Mouse (Mus musculus): Measurements from ENCODE around the gene Antxr1. TPM values are rescaled to one million over a fixed set of nuclear protein-coding genes. Genes with fewer than 3 reads are reported as not detected.
A peak's percentile ranks its signal among the peaks of the same experiment; 100 is the strongest.

The Antxr1 gene
- polyA plus RNA-seq, 1 experiment from 2014 or later: 15.5 TPM

- no peak overlapping the region for H3K4me2 ChIP-seq
- no peaks in the 10 kb centered on the region for H3K9me3 ChIP-seq (ENCODE audit: low read depth, low read length)
- H3K27ac ChIP-seq (ENCODE audit: low read depth): no peak overlapping the region
- no peaks in the 10 kb centered on the region for H3K27me3 ChIP-seq (ENCODE audit: insufficient read depth, low read length)
- H3K4me1 ChIP-seq (ENCODE audit: insufficient read depth): no peaks in the 10 kb centered on the region
- no peak for ATAC-seq (ENCODE audit: insufficient read depth)
- no peak for TF ChIP-seq CTCF (IDR thresholded peaks at IDR 0.05; ENCODE audit: low read depth)
- DNase-seq: no peak
- H3K9ac ChIP-seq: no peak overlapping the region
- 72% methylated on average over 12 of the region's 12 CpGs for WGBS
- H3K4me3 ChIP-seq (ENCODE audit: low read depth, low read length): no peak overlapping the region
- H3K36me3 ChIP-seq (ENCODE audit: insufficient read depth): peaks cover 20% of the 10 kb centered on the region; the same call in 1 of the 2 replicates
Observed at GRCm38 (mm10) chr6:87133966-87134546, 201.6 kb downstream of the Antxr1 start.

GRCm38 (mm10) chr6:87133520-87133919, 202.1 kb downstream of the Antxr1 start:
- H3K4me1 ChIP-seq (ENCODE audit: insufficient read depth): no peaks in the 10 kb centered on the region
- TF ChIP-seq CTCF (IDR thresholded peaks at IDR 0.05; ENCODE audit: low read depth): no peak
- 76% methylated on average over 3 of the region's 3 CpGs for WGBS
- DNase-seq (no peak), ATAC-seq (ENCODE audit: insufficient read depth) (no peak)
- no peaks in the 10 kb centered on the region for H3K27me3 ChIP-seq (ENCODE audit: insufficient read depth, low read length)
- no peak overlapping the region for H3K4me3 ChIP-seq (ENCODE audit: low read depth, low read length)
- H3K9me3 ChIP-seq (ENCODE audit: low read depth, low read length): no peaks in the 10 kb centered on the region
- no peak overlapping the region for H3K9ac ChIP-seq
- no peak overlapping the region for H3K27ac ChIP-seq (ENCODE audit: low read depth)
- H3K4me2 ChIP-seq: no peak overlapping the region
- peaks cover 20% of the 10 kb centered on the region; the same call in 1 of the 2 replicates for H3K36me3 ChIP-seq (ENCODE audit: insufficient read depth)

- Histone ChIP-seq H3K27ac (ENCODE audit: low read depth) (no peak overlapping the region), H3K27me3 (ENCODE audit: insufficient read depth, low read length) (no peaks in the 10 kb centered on the region), H3K4me2 (no peak overlapping the region), H3K4me3 (ENCODE audit: low read depth, low read length) (no peak overlapping the region), H3K36me3 (ENCODE audit: insufficient read depth) (peaks cover 12% of the 10 kb centered on the region; the same call in 1 of the 2 replicates), H3K9ac (no peak overlapping the region), H3K9me3 (ENCODE audit: low read depth, low read length) (no peaks in the 10 kb centered on the region), H3K4me1 (ENCODE audit: insufficient read depth) (0 out of 2 replicates have a peak, but pooled peaks cover 2% of the 10 kb centered on the region)
- DNase-seq: no peak
- 67% methylated on average over 1 of the region's 1 CpGs for WGBS
- ATAC-seq (ENCODE audit: insufficient read depth): no peak
- TF ChIP-seq CTCF (IDR thresholded peaks at IDR 0.05; ENCODE audit: low read depth): no peak
Observed at GRCm38 (mm10) chr6:87131078-87131477, 204.5 kb downstream of the Antxr1 start.

- Histone ChIP-seq H3K4me2 (no peak overlapping the region), H3K27ac (ENCODE audit: low read depth) (no peak overlapping the region), H3K4me1 (ENCODE audit: insufficient read depth) (0 out of 2 replicates have a peak, but pooled peaks cover 2% of the 10 kb centered on the region), H3K9me3 (ENCODE audit: low read depth, low read length) (no peaks in the 10 kb centered on the region), H3K9ac (no peak overlapping the region), H3K36me3 (ENCODE audit: insufficient read depth) (peaks cover 9% of the 10 kb centered on the region; the same call in 1 of the 2 replicates), H3K27me3 (ENCODE audit: insufficient read depth, low read length) (no peaks in the 10 kb centered on the region), H3K4me3 (ENCODE audit: low read depth, low read length) (no peak overlapping the region)
- ATAC-seq (ENCODE audit: insufficient read depth): no peak
- 91% methylated on average over 7 of the region's 7 CpGs for WGBS
- no peak for DNase-seq
- no peak for TF ChIP-seq CTCF (IDR thresholded peaks at IDR 0.05; ENCODE audit: low read depth)
Observed at GRCm38 (mm10) chr6:87130628-87131027, 205.0 kb downstream of the Antxr1 start.

- Histone ChIP-seq H3K4me1 (ENCODE audit: insufficient read depth) (0 out of 2 replicates have a peak, but pooled peaks cover 2% of the 10 kb centered on the region), H3K36me3 (ENCODE audit: insufficient read depth) (peaks cover 2% of the 10 kb centered on the region; the same call in 1 of the 2 replicates), H3K4me2 (no peak overlapping the region), H3K9ac (no peak overlapping the region), H3K27ac (ENCODE audit: low read depth) (no peak overlapping the region), H3K27me3 (ENCODE audit: insufficient read depth, low read length) (no peaks in the 10 kb centered on the region), H3K4me3 (ENCODE audit: low read depth, low read length) (no peak overlapping the region), H3K9me3 (ENCODE audit: low read depth, low read length) (no peaks in the 10 kb centered on the region)
- TF ChIP-seq CTCF (IDR thresholded peaks at IDR 0.05; ENCODE audit: low read depth): no peak
- ATAC-seq (ENCODE audit: insufficient read depth) (no peak), DNase-seq (no peak)
- WGBS: 86% methylated on average over 8 of the region's 8 CpGs
Observed at GRCm38 (mm10) chr6:87129861-87130260, 205.8 kb downstream of the Antxr1 start.

- no peak overlapping the region for H3K9ac ChIP-seq
- H3K27me3 ChIP-seq (ENCODE audit: insufficient read depth, low read length): no peaks in the 10 kb centered on the region
- H3K27ac ChIP-seq (ENCODE audit: low read depth): no peak overlapping the region
- no peak overlapping the region for H3K4me3 ChIP-seq (ENCODE audit: low read depth, low read length)
- H3K4me2 ChIP-seq: no peak overlapping the region
- peak; percentile 73 for ATAC-seq (ENCODE audit: insufficient read depth)
- peak; percentile 79 for DNase-seq
- H3K36me3 ChIP-seq (ENCODE audit: insufficient read depth): no peaks in the 10 kb centered on the region
- TF ChIP-seq CTCF (IDR thresholded peaks at IDR 0.05; ENCODE audit: low read depth): no peak
- WGBS: 35% methylated on average over 8 of the region's 8 CpGs
- H3K9me3 ChIP-seq (ENCODE audit: low read depth, low read length): no peaks in the 10 kb centered on the region
- H3K4me1 ChIP-seq (ENCODE audit: insufficient read depth): 0 out of 2 replicates have a peak, but pooled peaks cover 2% of the 10 kb centered on the region
Observed at GRCm38 (mm10) chr6:87127049-87127753, 208.4 kb downstream of the Antxr1 start.

GRCm38 (mm10) chr6:87123973-87124372, 211.6 kb downstream of the Antxr1 start:
- no peak overlapping the region for H3K4me3 ChIP-seq (ENCODE audit: low read depth, low read length)
- DNase-seq: no peak
- H3K27me3 ChIP-seq (ENCODE audit: insufficient read depth, low read length): no peaks in the 10 kb centered on the region
- no peaks in the 10 kb centered on the region for H3K36me3 ChIP-seq (ENCODE audit: insufficient read depth)
- ATAC-seq (ENCODE audit: insufficient read depth): no peak
- peaks cover 8% of the 10 kb centered on the region; the same call in 1 of the 2 replicates for H3K4me1 ChIP-seq (ENCODE audit: insufficient read depth)
- no peak overlapping the region for H3K4me2 ChIP-seq
- H3K9ac ChIP-seq: no peak overlapping the region
- H3K27ac ChIP-seq (ENCODE audit: low read depth): no peak overlapping the region
- H3K9me3 ChIP-seq (ENCODE audit: low read depth, low read length): no peaks in the 10 kb centered on the region
- no peak for TF ChIP-seq CTCF (IDR thresholded peaks at IDR 0.05; ENCODE audit: low read depth)
- 80% methylated on average over 4 of the region's 4 CpGs for WGBS
